Mouse (Mus musculus): ENCODE results near the gene 4833420G17Rik. TPM values are rescaled to one million over a fixed set of nuclear protein-coding genes. Genes with fewer than 3 reads are reported as not detected.

Gene 4833420G17Rik
- 107 TPM for polyA plus RNA-seq (2017; shearing (Covaris generic))

GRCm38 (mm10) chr13:119462596-119463560 is at the start of gene 4833420G17Rik:
Gene 4833420G17Rik, plus strand, starts transcription at chr13:119462768.

GRCm38 (mm10) chr13:119487880-119488580 is 25.5 kb downstream of the 4833420G17Rik start, which contains the start of the genes Tmem267 and 3110070M22Rik:
Gene Tmem267, plus strand, starts transcription at chr13:119488039.
Gene 3110070M22Rik, minus strand, starts transcription at chr13:119488383.

Other genes starting within 250 kb of the 4833420G17Rik start
- 6.1 TPM for gene Paip1, start 34.2 kb upstream of the 4833420G17Rik start, polyA plus RNA-seq (2017; shearing (Covaris generic))
- gene Tmem267, start 25.3 kb downstream of the 4833420G17Rik start, polyA plus RNA-seq (2017; shearing (Covaris generic)): 1.9 TPM
- 0.88 TPM for gene 3110070M22Rik, start 25.6 kb downstream of the 4833420G17Rik start, polyA plus RNA-seq (2017; shearing (Covaris generic))
- gene Ccl28, start 161.1 kb downstream of the 4833420G17Rik start, polyA plus RNA-seq (2017; shearing (Covaris generic)): not detected
- gene Hmgcs1, start 227.6 kb downstream of the 4833420G17Rik start, polyA plus RNA-seq (2017; shearing (Covaris generic)): 62.7 TPM

Measured in activated CD4-positive, CD25-positive, alpha-beta regulatory T cell, adult 9 weeks (primary cell).